Mouse (Mus musculus) layer of hippocampus, postnatal 25 days (tissue): ENCODE data around the gene Crnkl1. TPM values are rescaled to one million over a fixed set of nuclear protein-coding genes. Genes with fewer than 3 reads are reported as not detected.
"Not testable (repeated sequence)": the region's sequence is repeated elsewhere in the genome, so short reads cannot be mapped to it uniquely, and the experiment has no call there.

Source experiments
- DNase-seq, 2 experiments: peaks; one replicate each; pipeline ENCODE4 v3.0.0; 2022; ENCODE audit warnings: mixed read lengths in 2 of 2, low spot score in 1 of 2; ENCODE audit errors: extremely low spot score in 1 of 2
- total RNA-seq, 2 experiments: library from RNA; stranded (reverse); gene quantifications; 2 replicates each; pipeline ENCODE4 v1.2.3; 2021

The Crnkl1 gene
- total RNA-seq, 2 experiments from 2014 or later = 18.8 to 21.3 TPM

DNA sequence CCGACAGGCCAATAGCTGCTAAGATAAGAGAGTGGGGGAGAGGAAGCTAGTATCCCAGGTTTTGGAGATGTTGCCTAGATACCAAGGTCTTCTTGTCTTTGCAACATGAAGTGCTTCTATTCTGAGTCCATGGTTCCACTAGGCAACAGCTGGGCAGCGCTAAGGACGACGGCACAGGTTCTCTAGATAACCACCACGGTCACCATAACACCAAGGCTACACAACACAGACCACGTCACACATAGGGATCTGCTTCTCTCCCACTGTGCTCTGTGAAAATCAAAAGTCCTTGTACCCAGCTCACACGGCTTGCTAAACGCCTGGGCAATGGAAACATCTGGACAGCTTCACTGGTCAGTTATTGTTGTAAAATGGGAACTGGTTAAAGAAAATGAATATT is 2.2 kb upstream of the Crnkl1 start:
- no peak for DNase-seq

GRCm38 (mm10) chr2:145920941-145921650 is 13.7 kb downstream of the Crnkl1 start:
- DNase-seq = no peak

GRCm38 (mm10) chr2:145905884-145906283 is 28.9 kb downstream of the Crnkl1 start:
- DNase-seq = not testable (repeated sequence)

DNA sequence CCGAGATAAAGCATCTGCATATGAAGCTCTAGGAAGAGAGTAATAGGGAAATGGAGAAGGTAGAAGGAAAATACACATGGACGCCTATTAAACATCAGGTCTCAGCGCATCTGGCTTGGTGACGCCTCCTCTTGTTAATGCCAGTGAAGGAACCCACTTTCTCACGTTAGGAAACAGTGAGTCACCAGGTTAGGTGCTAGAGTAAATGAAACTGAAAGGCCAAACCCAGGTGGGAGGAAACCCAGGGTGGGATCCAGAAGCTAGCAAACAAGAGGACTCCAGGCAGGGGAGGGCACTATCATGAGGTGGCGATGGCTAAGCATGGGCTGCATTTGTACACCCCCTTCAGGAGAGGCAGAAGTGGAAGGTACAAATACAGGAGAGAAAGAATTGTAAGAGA is 29.7 kb downstream of the Crnkl1 start:
- DNase-seq = no peak

- no peak for DNase-seq
Measured at GRCm38 (mm10) chr2:145903983-145904616, 30.7 kb downstream of the Crnkl1 start.

GRCm38 (mm10) chr2:145903061-145903901 is 31.5 kb downstream of the Crnkl1 start:
- peak; percentile 85 to 86 for DNase-seq

DNA sequence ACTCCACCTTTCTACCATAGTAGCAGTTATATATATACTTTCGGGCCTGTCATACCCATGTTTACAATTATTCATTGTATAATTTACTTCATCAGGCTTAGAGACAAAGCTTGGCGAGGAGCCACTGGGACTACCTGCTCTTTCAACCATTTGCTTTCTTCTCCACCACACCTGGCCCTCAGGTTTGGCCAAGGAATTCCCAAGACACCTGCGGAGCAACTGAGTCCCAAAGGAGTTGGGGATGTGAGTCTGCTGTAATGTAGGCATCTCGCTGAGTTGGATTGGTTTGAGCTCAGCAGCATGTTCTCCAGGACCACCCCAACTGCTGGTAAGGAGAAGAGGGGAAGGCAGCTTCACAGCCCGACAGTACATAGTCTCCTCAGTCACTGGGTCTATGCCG is 33.0 kb downstream of the Crnkl1 start, which contains the start of gene Naa20:
Gene Naa20, plus strand, starts transcription at position 239 of the 400 bp plus-strand sequence.
- no peak for DNase-seq

DNA sequence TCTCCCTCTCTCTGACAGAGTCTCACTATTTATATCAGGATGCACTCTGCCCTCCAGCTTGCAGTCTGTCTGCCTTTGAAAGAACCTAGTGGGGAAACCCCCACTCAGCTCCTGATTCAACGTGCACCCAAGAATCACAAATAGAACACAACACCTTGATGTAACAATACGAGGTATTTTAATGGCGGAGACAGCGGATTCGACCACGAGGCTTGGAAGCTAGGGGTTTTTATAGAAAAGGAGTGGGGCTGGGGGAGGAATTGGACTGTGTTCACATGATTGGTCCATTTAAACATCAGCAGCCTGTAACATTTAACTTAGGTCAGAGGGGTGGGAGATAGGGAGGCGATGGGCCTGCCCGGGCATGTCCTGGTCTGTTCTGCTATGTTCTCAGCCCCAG is 34.5 kb downstream of the Crnkl1 start:
- DNase-seq = not testable (repeated sequence)

GRCm38 (mm10) chr2:145898106-145898505 is 36.7 kb downstream of the Crnkl1 start:
- no peak for DNase-seq

GRCm38 (mm10) chr2:145893756-145894155 is 41.1 kb downstream of the Crnkl1 start:
- no peak for DNase-seq

DNA sequence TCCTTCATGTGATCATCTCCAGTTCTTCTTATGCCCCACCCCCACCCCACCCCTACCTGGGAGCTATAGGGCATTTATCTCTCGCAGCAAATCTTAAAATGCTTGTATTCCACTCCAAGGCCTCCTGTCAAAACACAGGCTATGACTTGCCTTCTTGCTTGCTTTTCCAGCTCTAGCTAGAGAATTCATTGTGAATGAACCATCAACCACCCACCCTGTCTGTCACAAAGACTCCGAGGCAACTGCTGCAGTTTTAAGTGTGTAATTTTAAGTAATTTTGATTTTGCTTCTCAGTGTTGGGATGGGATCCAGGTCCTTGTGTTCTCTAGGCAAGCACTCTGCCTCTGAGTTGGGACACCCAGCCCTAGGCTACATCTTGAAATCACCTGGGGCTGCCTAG is 44.2 kb downstream of the Crnkl1 start:
- DNase-seq = no peak

- no peak for DNase-seq
Measured at GRCm38 (mm10) chr2:145888766-145889480, 45.9 kb downstream of the Crnkl1 start.

GRCm38 (mm10) chr2:145887937-145888765 is 46.7 kb downstream of the Crnkl1 start:
- DNase-seq = no peak

DNA sequence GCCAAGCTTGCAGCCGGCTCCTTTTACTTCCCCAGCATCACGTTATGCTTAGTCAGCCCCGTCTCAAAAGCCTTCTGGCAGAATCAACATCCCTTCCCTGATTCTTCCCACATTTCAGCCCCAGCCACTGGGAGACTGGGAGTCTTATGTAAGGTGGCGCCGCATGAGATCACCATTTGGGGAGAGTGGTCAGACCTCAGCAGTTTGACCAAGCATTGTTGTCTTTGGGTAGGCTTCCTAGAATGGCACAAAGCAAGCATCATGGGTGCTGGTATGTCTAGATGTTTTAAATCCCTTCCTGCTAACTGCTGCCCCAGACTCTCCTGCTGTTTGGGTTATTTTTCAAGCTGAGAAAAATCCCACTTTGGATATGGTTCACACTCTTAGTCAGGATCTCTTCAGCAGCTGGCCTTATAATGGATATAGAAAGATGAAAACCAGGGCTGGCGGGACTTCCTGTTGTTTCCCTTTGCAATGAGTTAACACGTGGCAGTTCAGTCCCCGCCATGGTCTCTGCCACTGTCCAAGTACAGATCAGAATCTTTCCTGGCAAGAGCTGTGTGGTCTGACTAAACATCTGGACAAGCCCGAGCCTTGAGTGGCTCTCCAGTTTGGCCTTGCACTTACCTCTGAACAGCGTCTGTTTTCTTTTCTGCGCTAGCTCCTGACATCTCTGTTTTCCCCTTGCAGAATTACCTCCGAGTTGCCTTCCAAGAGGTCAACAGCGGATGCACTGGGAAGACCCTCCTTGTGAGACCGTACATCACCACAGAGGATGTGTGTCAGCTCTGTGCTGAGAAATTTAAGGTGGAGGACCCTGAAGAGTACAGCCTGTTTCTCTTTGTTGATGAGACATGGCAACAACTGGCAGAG is 49.7 kb downstream of the Crnkl1 start:
- DNase-seq = no peak

- no peak for DNase-seq
Measured at GRCm38 (mm10) chr2:145884036-145884912, 50.5 kb downstream of the Crnkl1 start.

DNA sequence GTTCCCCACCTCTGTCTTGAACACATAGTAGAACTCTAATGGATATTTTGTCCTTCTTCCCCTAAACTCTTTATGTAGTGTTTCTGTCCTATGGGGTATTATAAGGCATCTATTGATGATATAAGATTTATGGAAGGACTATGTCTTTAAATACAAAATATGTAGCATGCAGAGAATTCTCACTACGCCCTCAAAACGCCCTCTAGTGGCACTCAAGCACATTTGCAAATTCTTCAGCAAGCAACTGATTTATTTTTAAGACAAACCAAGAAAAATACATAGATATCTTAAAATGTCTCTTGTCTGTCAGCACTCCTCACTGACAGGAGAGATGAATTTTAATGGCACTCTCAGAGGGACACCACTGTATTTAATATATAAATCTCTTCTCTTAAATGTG is 52.4 kb downstream of the Crnkl1 start:
- DNase-seq = no peak

DNA sequence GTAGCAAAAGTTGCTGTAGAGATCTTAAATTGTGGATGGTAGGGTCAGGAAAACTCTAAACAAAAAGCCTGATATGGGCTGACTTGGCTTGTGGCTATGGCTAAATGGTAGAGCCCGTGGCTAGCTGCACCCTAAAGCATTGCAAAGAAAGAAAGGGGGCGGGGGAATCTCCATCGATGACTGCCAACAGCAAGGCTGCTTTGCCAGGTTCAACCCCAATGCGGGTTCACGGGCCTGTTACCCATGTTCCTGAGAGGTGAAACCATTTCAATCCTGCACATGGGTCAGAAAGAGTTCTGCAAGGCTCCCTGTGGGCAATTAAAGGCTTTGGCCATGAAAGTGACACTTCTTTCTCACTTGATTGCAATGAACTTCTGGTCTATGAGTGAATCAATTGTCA is 52.9 kb downstream of the Crnkl1 start:
- no peak for DNase-seq
